Mouse (Mus musculus) R1 (cell line): ENCODE data around the gene Plekhh3.
A peak's percentile ranks its signal among the peaks of the same experiment; 100 is the strongest.
"Not testable (repeated sequence)": the region's sequence is repeated elsewhere in the genome, so short reads cannot be mapped to it uniquely, and the experiment has no call there.

Experiments
- DNase-seq: peaks from one replicate; pipeline ENCODE4 v3.0.0-alpha.2; 2018; ENCODE audit warnings: low read depth, low spot score

Gene Plekhh3

DNA sequence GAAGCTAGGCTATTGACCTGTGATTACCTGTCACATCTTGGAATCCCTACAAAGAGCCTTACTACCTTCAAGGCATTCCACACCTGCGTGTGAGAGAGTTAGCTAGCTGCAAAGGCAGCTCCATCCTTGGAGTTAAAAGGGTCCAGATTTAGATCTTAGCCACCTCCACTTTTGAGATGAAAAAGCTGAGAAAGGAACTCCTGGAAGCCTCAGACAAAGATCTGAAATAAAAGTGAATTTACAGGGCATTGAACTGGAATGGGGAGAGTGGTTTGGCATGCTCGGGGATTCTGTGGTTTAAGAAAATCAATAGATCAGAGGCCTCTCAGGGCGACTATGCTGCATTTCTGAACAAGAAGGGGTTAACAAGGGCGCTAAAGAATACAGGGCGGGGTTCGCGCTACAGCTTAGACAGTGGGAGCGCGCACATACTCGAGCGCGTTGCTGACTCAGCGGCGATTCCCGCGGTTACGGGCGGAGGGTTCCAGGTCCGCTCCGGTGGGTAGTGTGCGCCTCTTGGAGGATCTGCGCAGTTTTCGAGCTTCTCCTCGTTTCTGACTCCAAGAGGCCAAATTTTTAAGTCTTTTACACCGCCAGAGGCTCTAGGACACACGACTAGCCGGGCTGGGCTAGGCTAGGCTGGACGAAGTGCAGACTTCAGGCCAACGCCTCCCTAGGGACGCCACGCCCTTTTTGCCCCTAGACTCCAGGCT, 726 bp upstream of the Plekhh3 start:
- peak; percentile 90 for DNase-seq

GRCm38 (mm10) chr11:101170354-101170810, 769 bp downstream of the Plekhh3 start, which contains the start of gene Cntnap1:
Gene Cntnap1, plus strand, starts transcription at chr11:101170523.
- peak; percentile 50 for DNase-seq

GRCm38 (mm10) chr11:101169301-101170107, 1.6 kb downstream of the Plekhh3 start:
- DNase-seq, result no peak

GRCm38 (mm10) chr11:101168301-101168980, 2.7 kb downstream of the Plekhh3 start:
- DNase-seq, result no peak

- no peak for DNase-seq
Measured at GRCm38 (mm10) chr11:101167963-101168300, 3.2 kb downstream of the Plekhh3 start.

- no peak for DNase-seq
Measured at GRCm38 (mm10) chr11:101167211-101167962, 3.8 kb downstream of the Plekhh3 start.

- DNase-seq, result no peak
Measured at GRCm38 (mm10) chr11:101166357-101166756, 4.8 kb downstream of the Plekhh3 start.

DNA sequence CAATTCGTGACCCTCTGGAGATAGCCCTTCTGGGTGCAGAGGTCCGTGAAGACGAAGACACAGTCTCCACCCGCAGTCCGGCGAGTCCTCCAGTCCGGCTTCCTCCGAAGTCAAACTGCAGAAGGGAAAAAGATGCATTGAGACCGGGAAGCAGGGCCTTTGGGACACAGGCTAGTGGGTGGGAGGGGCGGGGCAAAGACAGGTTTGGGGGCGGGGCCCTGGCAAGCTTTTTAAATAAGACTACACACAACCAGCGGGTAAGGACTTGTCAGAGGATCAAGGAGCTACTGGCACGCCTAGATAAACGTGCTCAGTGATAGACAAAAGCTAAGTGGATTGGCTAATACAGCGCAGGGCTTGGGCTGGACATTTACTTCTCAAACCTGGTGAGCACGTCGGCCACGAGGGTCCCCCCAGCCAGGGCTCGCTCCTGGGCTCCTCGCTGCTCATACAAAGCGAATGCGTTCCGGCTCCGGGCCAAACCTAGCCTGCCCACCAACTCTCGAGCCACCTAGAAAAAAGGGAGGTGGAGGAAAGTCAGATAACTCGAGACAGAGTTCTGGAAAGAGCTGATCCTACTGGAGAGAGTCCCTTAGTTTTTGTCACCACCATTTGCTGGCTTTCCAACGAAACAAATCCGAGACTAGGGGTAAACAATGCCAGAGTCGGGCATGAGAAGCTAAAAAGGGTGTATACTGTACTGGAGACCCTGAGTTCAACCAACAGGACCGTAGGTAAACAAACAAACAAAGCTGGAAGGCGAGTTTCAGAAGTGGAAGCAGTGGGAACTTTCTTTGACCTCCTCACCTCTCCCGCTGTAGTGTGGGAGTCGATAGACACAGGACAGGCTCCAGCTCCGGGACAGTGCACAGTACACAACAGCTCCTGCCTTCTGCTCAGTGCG, 6.2 kb downstream of the Plekhh3 start:
- DNase-seq, result peak; percentile 67

GRCm38 (mm10) chr11:101164351-101164665, 6.8 kb downstream of the Plekhh3 start:
- no peak for DNase-seq

GRCm38 (mm10) chr11:101163476-101164350, 7.4 kb downstream of the Plekhh3 start:
- DNase-seq, result peak; percentile 66

DNA sequence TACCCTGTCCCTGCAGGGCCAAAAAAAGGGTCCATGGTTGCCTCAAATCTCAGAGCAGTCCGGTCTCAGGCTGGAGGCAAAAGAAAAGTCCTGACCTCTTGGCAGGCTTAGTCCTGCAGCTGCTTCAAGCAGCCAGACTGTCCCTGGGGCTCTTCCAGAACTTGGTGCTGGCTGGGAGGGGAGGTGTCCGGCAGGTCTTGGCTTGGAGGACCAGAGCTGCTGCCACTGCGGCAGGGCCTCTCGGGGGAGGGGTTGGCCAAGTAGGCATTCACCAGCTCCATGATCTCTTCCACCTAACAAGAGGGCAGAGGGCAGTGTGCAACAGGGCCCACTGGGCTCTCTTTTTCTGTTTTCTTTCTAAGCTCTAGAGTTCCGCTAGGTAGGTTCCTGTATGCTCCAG, 8.4 kb downstream of the Plekhh3 start:
- DNase-seq, result no peak

DNA sequence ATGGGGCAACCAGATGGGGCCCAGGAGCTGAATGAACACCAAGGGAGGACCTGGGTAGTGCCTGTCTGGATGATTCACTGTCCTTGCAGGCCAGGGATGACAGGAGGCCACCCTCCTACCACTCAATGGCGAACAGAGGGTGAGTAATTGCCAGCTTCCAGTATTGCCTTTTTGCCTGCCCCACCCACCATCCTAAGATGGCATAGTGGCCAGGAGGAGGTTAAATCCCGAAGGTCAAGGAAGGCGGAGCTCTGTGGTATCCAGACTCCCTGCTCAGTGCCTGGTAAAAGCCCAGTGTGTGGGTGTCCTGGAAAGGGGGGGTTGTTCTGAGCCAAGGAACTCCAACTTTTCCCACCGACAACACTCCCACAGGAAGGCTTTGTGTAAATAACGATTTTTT, 8.8 kb downstream of the Plekhh3 start:
- DNase-seq, result no peak

DNA sequence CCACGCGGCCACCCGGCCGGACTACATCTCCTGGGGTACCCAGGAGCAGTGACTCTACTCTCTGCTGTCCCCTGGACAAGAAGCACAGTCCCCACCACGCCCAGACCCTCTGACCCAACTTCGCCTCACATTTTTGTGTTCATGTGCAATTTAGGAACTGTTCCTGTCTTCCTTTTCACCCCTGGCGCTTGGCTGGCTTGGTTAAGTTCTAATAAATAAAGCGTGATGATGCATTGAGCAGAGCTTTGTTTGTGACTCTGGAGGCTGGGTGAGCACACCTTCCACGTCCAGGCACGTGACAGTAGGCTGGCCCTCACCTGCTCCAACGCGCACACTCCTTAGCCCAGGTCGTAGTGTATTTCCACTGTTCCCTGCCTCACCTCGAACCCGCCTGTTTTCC, 9.6 kb downstream of the Plekhh3 start:
- no peak for DNase-seq

GRCm38 (mm10) chr11:101160981-101161505, 10.1 kb downstream of the Plekhh3 start:
- not testable (repeated sequence) for DNase-seq

DNA sequence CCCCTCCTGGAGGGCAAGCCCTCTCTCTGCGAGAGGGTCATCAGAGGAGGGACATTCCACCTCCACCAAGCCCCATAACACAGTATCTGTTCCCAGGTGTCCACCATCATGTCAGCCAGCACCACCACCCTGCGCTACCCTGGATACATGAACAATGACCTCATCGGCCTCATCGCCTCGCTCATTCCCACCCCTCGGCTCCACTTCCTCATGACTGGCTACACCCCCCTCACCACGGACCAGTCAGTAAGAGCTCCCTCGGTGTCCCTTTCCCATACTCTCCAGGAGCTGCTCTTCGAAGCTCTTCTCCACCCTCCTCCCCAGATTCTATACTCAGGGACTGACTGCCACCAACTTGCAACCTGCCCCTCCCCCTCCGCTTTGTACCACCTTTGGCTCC, 11.0 kb downstream of the Plekhh3 start:
- DNase-seq, result not testable (repeated sequence)

DNA sequence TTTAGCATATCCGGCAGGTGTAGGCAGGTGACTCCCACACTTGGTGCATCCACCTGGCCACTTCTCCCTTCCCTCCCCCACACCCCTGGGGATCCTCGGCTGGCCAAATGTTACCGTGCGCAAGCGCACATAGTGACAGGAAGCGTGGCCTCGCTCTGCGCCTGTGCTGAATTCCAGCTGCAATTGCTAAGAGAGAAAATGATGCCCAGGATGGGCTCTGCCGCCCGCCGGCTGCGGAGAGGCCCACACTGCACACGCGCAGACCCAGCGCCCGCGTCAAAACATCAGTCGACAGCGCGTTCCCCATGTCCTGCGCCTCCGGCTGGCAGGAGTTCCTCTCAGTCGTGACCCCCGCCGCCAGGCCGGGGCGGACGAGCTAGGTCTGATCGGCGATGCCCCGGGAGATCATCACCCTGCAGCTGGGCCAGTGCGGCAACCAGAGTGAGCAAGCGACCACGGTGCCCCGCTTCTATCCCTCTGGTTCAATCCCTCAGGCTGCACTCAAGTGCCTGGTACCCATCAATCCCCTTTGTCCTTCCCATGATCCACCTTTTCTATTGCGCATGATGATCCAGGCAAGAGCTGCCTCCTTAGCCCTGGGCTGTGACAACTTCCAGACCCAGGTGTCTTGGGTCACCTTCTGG, 15.3 kb downstream of the Plekhh3 start, which contains the start of gene Tubg2:
TSS of gene Tubg2 (plus strand) at position 180 of the 644 bp plus-strand sequence.
- DNase-seq, result peak; percentile 66

GRCm38 (mm10) chr11:101155151-101155550, 16.0 kb downstream of the Plekhh3 start:
- DNase-seq, result no peak

GRCm38 (mm10) chr11:101154648-101155047, 16.5 kb downstream of the Plekhh3 start:
- no peak for DNase-seq

- DNase-seq, result no peak
Measured at GRCm38 (mm10) chr11:101152825-101153224, 18.3 kb downstream of the Plekhh3 start.
